Comparison of ENCODE assay signal across 9 mouse cellular contexts in genomic region chr9:87425201-87425600, GRCm38 (mm10).
DNase-seq lines count a peak whose midpoint lies in the region; ATAC-seq and TF ChIP-seq lines count a peak whose summit lies in the region.
"Had no signal": no experiment of that assay in that cellular context is flagged by ENCODE, and none has a peak within 500 bp of the region (broad histone marks: within the 10 kb centered on the region; RNA-seq: fewer than 3 reads in every experiment).

No protein-coding gene starts in this region.

- ATAC-seq in kidney, postnatal 0 days (replicated peaks; ENCODE audit: low FRiP score, low read depth), result no peak
- ATAC-seq in inflammation-experienced regulatory T-cells, adult 6 months, result no peak

- H3K4me2 ChIP-seq in kidney, postnatal 0 days (ENCODE audit: low read length), result no peak overlapping the region
- H3K4me2 ChIP-seq: stomach, embryonic 15.5 days had no signal

- peak; percentile 57 to 70 for DNase-seq in cerebellum, postnatal 14 days
- DNase-seq in cerebellum, adult 11-12 months, result no peak
- DNase-seq in kidney, postnatal 0 days (ENCODE audit: low spot score), result peak; percentile 77
- DNase-seq in kidney, adult 11 months, result no peak
- peak; percentile 83 for DNase-seq in 3T3-L1 (ENCODE audit: low read depth, low spot score)
- peak; percentile 43 for DNase-seq in brain, embryonic 14.5 days (ENCODE audit: low read depth)
- DNase-seq in left cerebral cortex, adult 2 months (ENCODE audit: extremely low spot score in 1 of 2, low spot score in 2 of 2), result peak in 1 of 2 experiments; percentile 26

- no peaks in the 10 kb centered on the region for H3K36me3 ChIP-seq in kidney, postnatal 0 days (ENCODE audit: insufficient read depth, low read length)
- H3K36me3 ChIP-seq: stomach, embryonic 15.5 days had no signal

- H3K27ac ChIP-seq in kidney, postnatal 0 days, result no peak overlapping the region
- no peak overlapping the region for H3K27ac ChIP-seq in left cerebral cortex, adult 2 months
- H3K27ac ChIP-seq: stomach, embryonic 15.5 days had no signal

- no peaks in the 10 kb centered on the region for H3K4me1 ChIP-seq in kidney, postnatal 0 days (replicated peaks; ENCODE audit: insufficient read depth, low read length)
- H3K4me1 ChIP-seq: stomach, embryonic 15.5 days had no signal

- WGBS in kidney, postnatal 0 days, result 50% methylated on average over 4 of the region's 4 CpGs

- H3K9me3 ChIP-seq in kidney, postnatal 0 days (replicated peaks; ENCODE audit: low read length), result no peaks in the 10 kb centered on the region
- H3K9me3 ChIP-seq: stomach, embryonic 15.5 days had no signal

- peaks cover 25% of the 10 kb centered on the region for H3K27me3 ChIP-seq in kidney, postnatal 0 days (ENCODE audit: insufficient read depth, low read length)

- intact Hi-C loops in left cerebral cortex, adult 2 months (cut with DNase I), result no loop called here

- peak; percentile 79 for TF ChIP-seq CTCF in kidney, postnatal 0 days (IDR thresholded peaks at IDR 0.05; ENCODE audit: low read depth)
- peak; percentile 58; the same call in 1 of the 2 replicates for TF ChIP-seq CTCF in brain, embryonic 14.5 days (IDR thresholded peaks at IDR 0.05; ENCODE audit: borderline replicate concordance, extremely low read depth, insufficient read depth, insufficient read length)
- TF ChIP-seq CTCF in left cerebral cortex, adult 2 months (IDR thresholded peaks at IDR 0.05), result peak; percentile 63

- H3K4me3 ChIP-seq in kidney, postnatal 0 days (replicated peaks; ENCODE audit: low read depth, low read length), result no peak overlapping the region
- no peak overlapping the region for H3K4me3 ChIP-seq in left cerebral cortex, adult 2 months
- H3K4me3 ChIP-seq: stomach, embryonic 15.5 days had no signal

- H3K9ac ChIP-seq in kidney, postnatal 0 days (ENCODE audit: low read depth, low read length), result no peak overlapping the region
- H3K9ac ChIP-seq: stomach, embryonic 15.5 days had no signal

- no peak for TF ChIP-seq POLR2A in brain, embryonic 14.5 days (IDR thresholded peaks at IDR 0.05; ENCODE audit: borderline replicate concordance, extremely low read depth, insufficient read depth, insufficient read length, poor library complexity, severe bottlenecking)

Comparison
In these comparisons a context has a peak if more than half of its experiments do, and no peak if none do; other contexts are left out.
1. DNase-seq: peak in cerebellum, postnatal 14 days (2 of 2), kidney, postnatal 0 days (single experiment), 3T3-L1 (single experiment) and brain, embryonic 14.5 days (single experiment); none in cerebellum, adult 11-12 months (single experiment) and kidney, adult 11 months (single experiment).
2. Peak in every context shown above with its lines, with median percentiles within 50 percentile points of each other: CTCF ChIP-seq.